Mouse (Mus musculus): ENCODE results near the gene Tut1. TPM values are rescaled to one million over a fixed set of nuclear protein-coding genes. Genes with fewer than 3 reads are reported as not detected.

The Tut1 gene
- total RNA-seq (2021) = 10 to 100 TPM; 17.4 to 19.3 TPM
- long read RNA-seq, experiment 1, transcript Tut1-201 (9 exons, 2,753 nt) = major isoform, 13 of 33 reads
- long read RNA-seq, experiment 1, partial matches to known transcripts = 14 of 33 reads
- long read RNA-seq, experiment 1, other reads (novel, unspliced or antisense) = 4 of 33 reads
- long read RNA-seq, experiment 2, transcript Tut1-201 (9 exons, 2,753 nt) = major isoform, 10 of 13 reads
- long read RNA-seq, experiment 2, partial matches to known transcripts = 1 of 13 reads
- long read RNA-seq, experiment 2, other reads (novel, unspliced or antisense) = 2 of 13 reads

- DNase-seq = peak; percentile 92
Measured at GRCm38 (mm10) chr19:8953135-8954039, at the start of gene Tut1. Gene Tut1 (plus strand): TSS chr19:8953847.

- no peak for DNase-seq
Measured at GRCm38 (mm10) chr19:8908531-8908930, 45.1 kb upstream of the Tut1 start.

GRCm38 (mm10) chr19:8911810-8912209 is 41.8 kb upstream of the Tut1 start:
- no peak for DNase-seq

GRCm38 (mm10) chr19:8914212-8914611 is 39.4 kb upstream of the Tut1 start:
- DNase-seq = no peak

- DNase-seq = no peak
Measured at GRCm38 (mm10) chr19:8919000-8919399, 34.6 kb upstream of the Tut1 start.

GRCm38 (mm10) chr19:8919684-8920072 is 34.0 kb upstream of the Tut1 start:
- no peak for DNase-seq

- DNase-seq = peak; percentile 97
Measured at GRCm38 (mm10) chr19:8920073-8920736, 33.4 kb upstream of the Tut1 start, which contains the start of gene B3gat3. Gene B3gat3 (plus strand): TSS chr19:8920374.

GRCm38 (mm10) chr19:8920836-8921291 is 32.8 kb upstream of the Tut1 start:
- DNase-seq = peak; percentile 50

- peak; percentile 38 for DNase-seq
Measured at GRCm38 (mm10) chr19:8921741-8922140, 31.9 kb upstream of the Tut1 start.

- no peak for DNase-seq
Measured at GRCm38 (mm10) chr19:8926766-8927165, 26.9 kb upstream of the Tut1 start.

- DNase-seq = no peak
Measured at GRCm38 (mm10) chr19:8927891-8928525, 25.6 kb upstream of the Tut1 start.

GRCm38 (mm10) chr19:8928689-8929223 is 24.9 kb upstream of the Tut1 start:
- DNase-seq = no peak

GRCm38 (mm10) chr19:8929224-8930088 is 24.2 kb upstream of the Tut1 start, which contains the start of the genes Rom1 and Eml3:
Gene Rom1 (minus strand): TSS chr19:8929356.
Gene Eml3 (plus strand): TSS chr19:8929552.
- DNase-seq = peak; percentile 94

GRCm38 (mm10) chr19:8930117-8930516 is 23.5 kb upstream of the Tut1 start:
- DNase-seq = no peak

- DNase-seq = no peak
Measured at GRCm38 (mm10) chr19:8930771-8931170, 22.9 kb upstream of the Tut1 start.

GRCm38 (mm10) chr19:8936736-8937135 is 16.9 kb upstream of the Tut1 start:
- DNase-seq = no peak

GRCm38 (mm10) chr19:8940526-8941133 is 13.0 kb upstream of the Tut1 start:
- DNase-seq = no peak

GRCm38 (mm10) chr19:8941136-8941514 is 12.5 kb upstream of the Tut1 start:
- no peak for DNase-seq

- peak; percentile 99 for DNase-seq
Measured at GRCm38 (mm10) chr19:8941515-8942217, 12.0 kb upstream of the Tut1 start, which contains the start of gene Mta2. Gene Mta2 (plus strand): TSS chr19:8941875.

Measured in adrenal gland, postnatal 10 days (tissue).